Mouse (Mus musculus) intestine, postnatal 0 days (tissue): ENCODE measurements around the gene Pcbp2. TPM values are rescaled to one million over a fixed set of nuclear protein-coding genes. Genes with fewer than 3 reads are reported as not detected.

Experiments used
- ATAC-seq: fragments of 200-750 bp; cut with Nextera tagmentation; 2 replicates; pipeline ENCODE4 v1.8.0; 2017; ENCODE audit warnings: mild to moderate bottlenecking, moderate TSS enrichment, moderate library complexity
- H3K27ac ChIP-seq: fragments of 300-500 bp; sonication (generic); 2 replicates; pipeline ENCODE4 v1.5.1; 2014; ENCODE audit warnings: mild to moderate bottlenecking, low read depth, low read length, moderate library complexity
- H3K27me3 ChIP-seq: fragments of 300-500 bp; sonication (generic); replicated peaks from 2 replicates; pipeline ENCODE4 v1.6.1; 2014; ENCODE audit warnings: low read length, mixed read lengths; ENCODE audit not compliant: control insufficient read depth, insufficient read depth
- H3K36me3 ChIP-seq: fragments of 300-500 bp; sonication (generic); 2 replicates; pipeline ENCODE4 v1.6.1; 2014; ENCODE audit warnings: mild to moderate bottlenecking, moderate library complexity; ENCODE audit not compliant: control insufficient read depth, insufficient read depth
- H3K4me1 ChIP-seq: fragments of 300-500 bp; sonication (generic); replicated peaks from 2 replicates; pipeline ENCODE4 v1.6.1; 2014; ENCODE audit warnings: antibody characterized with exemption, low read length, mixed read lengths; ENCODE audit not compliant: control insufficient read depth, insufficient read depth
- H3K4me2 ChIP-seq: fragments of 300-500 bp; sonication (generic); replicated peaks from 2 replicates; pipeline ENCODE4 v1.6.1; 2014; ENCODE audit warnings: low read depth, mild to moderate bottlenecking, moderate library complexity
- H3K4me3 ChIP-seq: fragments of 300-500 bp; sonication (generic); 2 replicates; pipeline ENCODE4 v1.5.1; 2014; ENCODE audit warnings: low read depth, low read length
- H3K9ac ChIP-seq: fragments of 300-500 bp; sonication (generic); 2 replicates; pipeline ENCODE4 v1.6.1; 2014; ENCODE audit warnings: mild to moderate bottlenecking, low read depth, low read length
- H3K9me3 ChIP-seq: fragments of 300-500 bp; sonication (generic); 2 replicates; pipeline ENCODE4 v1.6.1; 2016; ENCODE audit warnings: mixed run types; ENCODE audit not compliant: control insufficient read depth
- CTCF ChIP-seq: sonication (generic); IDR thresholded peaks from 2 replicates; pipeline ENCODE4 v1.5.1; 2016; ENCODE audit warnings: low read depth, mild to moderate bottlenecking, control low read depth, antibody characterized with exemption, moderate library complexity
- WGBS: fragments of 180-500 bp; shearing (Covaris S2); extraction: QIAGEN DNeasy Blood & Tissue Kit; methylation state at CpG from one replicate; pipeline ENCODE4 v1.1.7; 2014; 5-methylcytosine and 5-hydroxymethylcytosine counted together
- polyA plus RNA-seq: library from polyadenylated mRNA; unstranded; fragments of >200 nt; fragmentation: Nextera tagmentation; extraction: Ambion mirVana; gene quantifications from 2 replicates; pipeline ENCODE4 v1.2.1, GENCODE M21; 2015

Pcbp2 gene
- polyA plus RNA-seq, 1 experiment from 2014 or later: 109 TPM

DNA sequence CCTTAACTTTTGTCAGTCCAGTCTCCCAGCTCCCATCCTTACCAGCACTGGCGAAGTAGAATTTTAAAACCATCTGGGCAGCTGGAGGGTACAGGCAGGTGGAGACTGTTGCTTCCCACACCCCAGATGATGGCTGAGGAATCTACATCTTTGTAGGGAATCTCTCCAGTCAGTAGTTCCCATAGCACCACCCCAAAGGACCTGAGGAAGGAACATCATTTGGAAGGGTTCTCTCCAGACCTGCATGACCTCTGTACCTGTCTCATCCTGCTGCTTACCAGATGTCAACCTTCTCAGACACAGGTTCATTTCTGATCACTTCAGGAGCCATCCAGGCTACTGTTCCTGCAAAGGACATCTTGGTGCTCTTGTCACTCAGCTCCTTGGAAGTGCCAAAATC is 33.1 kb downstream of the Pcbp2 start, which contains the start of gene Gm10337:
Gene Gm10337, plus strand, starts transcription at position 276 of the 400 bp plus-strand sequence.
- no peak for ATAC-seq
- no peaks in the 10 kb centered on the region for H3K4me1 ChIP-seq
- H3K4me3 ChIP-seq: no peak within 1 kb of the TSS
- H3K9ac ChIP-seq: no peak within 1 kb of the TSS
- H3K4me2 ChIP-seq: no peak within 1 kb of the TSS
- no peak for TF ChIP-seq CTCF
- 92% methylated on average over 1 of the region's 1 CpGs for WGBS
- H3K36me3 ChIP-seq: peaks cover 49% of the 10 kb centered on the region
- no peaks in the 10 kb centered on the region for H3K27me3 ChIP-seq
- H3K27ac ChIP-seq: peak within 1 kb of the TSS; percentile 74
- H3K9me3 ChIP-seq: no peaks in the 10 kb centered on the region

GRCm38 (mm10) chr15:102503924-102504782 is 33.8 kb downstream of the Pcbp2 start:
- no peak overlapping the region for H3K27ac ChIP-seq
- no peak overlapping the region for H3K4me3 ChIP-seq
- H3K36me3 ChIP-seq: peaks cover 44% of the 10 kb centered on the region
- ATAC-seq: no peak
- H3K9ac ChIP-seq: no peak overlapping the region
- no peaks in the 10 kb centered on the region for H3K4me1 ChIP-seq
- no peaks in the 10 kb centered on the region for H3K9me3 ChIP-seq
- H3K27me3 ChIP-seq: no peaks in the 10 kb centered on the region
- TF ChIP-seq CTCF: no peak
- 89% methylated on average over 9 of the region's 9 CpGs for WGBS
- H3K4me2 ChIP-seq: no peak overlapping the region

DNA sequence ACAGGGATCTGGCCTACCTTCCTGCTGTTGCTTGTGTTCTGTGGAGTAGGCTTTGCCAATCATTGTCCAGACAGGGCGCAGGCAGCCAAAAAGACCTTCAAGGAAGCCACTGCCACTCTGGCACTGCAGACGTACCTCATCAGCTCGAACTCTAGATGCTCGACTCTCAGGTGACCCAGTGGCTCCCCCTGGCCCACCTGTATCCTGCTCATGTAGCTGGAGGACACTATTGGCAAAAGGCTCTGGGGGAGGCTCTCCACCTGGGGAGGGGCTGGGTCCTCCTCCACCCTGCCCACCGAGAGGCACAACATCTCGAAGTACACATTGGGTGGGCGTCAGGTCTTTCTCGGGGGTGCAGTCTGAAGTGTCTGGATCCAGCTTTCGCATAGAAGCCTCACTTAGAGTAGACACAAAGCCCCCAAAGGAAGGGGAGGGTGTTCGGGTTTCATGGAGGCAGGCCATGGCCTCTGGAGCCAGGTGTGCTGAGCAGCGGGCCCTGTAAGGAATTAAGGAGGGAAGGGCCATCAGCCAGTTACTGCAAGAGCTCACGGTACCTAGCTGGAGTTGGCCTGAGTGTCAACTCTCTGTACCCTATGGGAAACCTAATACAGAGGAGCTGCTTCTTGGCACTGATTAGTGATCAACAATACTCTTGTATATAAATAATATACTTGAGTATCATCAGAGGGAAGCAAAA is 34.9 kb downstream of the Pcbp2 start:
- no peak for ATAC-seq
- H3K4me2 ChIP-seq: no peak overlapping the region
- WGBS: 72% methylated on average over 12 of the region's 12 CpGs
- no peaks in the 10 kb centered on the region for H3K27me3 ChIP-seq
- no peaks in the 10 kb centered on the region for H3K4me1 ChIP-seq
- no peak overlapping the region for H3K4me3 ChIP-seq
- TF ChIP-seq CTCF: 0 out of 2 replicates have a peak, but pooled peaks have one; percentile 10
- no peak overlapping the region for H3K27ac ChIP-seq
- H3K9ac ChIP-seq: no peak overlapping the region
- H3K36me3 ChIP-seq: peaks cover 33% of the 10 kb centered on the region
- H3K9me3 ChIP-seq: no peaks in the 10 kb centered on the region

DNA sequence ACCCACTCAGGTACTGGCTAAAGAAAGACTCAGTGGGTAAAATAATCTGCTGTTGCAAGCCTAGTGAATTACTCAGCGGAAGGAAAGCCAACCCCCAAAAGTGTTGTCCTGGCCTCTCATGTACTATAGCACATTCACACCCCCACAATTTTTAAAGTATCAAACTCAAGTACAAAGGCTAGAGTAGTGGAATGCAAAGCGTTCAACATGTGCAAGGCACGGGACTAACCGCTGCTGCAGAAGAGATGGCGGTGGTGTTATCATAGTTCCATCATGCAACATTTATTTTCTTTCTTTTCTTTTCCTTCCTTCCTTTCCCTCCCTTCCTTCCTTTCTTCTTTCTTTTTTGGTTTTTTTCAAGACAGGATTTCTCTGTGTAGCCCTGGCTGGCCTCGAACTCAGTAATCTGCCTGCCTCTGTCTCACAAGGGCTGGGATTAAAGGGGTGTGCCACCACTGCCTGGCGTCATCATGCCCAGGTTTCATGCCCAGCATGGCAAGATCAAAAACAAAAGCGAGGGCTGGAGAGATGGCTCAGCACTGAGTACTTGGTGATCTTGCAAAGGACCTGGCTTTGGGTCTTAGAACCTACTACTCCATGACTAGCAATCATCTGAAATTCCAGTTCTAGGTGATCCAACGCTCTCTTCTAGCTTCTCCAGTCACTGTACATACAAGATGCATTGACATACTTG is 35.6 kb downstream of the Pcbp2 start:
- TF ChIP-seq CTCF: no peak
- no peak overlapping the region for H3K4me2 ChIP-seq
- WGBS: 72% methylated on average over 9 of the region's 9 CpGs
- H3K9ac ChIP-seq: no peak overlapping the region
- H3K36me3 ChIP-seq: peaks cover 27% of the 10 kb centered on the region
- ATAC-seq: no peak
- no peaks in the 10 kb centered on the region for H3K9me3 ChIP-seq
- H3K27me3 ChIP-seq: no peaks in the 10 kb centered on the region
- H3K4me3 ChIP-seq: no peak overlapping the region
- H3K4me1 ChIP-seq: no peaks in the 10 kb centered on the region
- no peak overlapping the region for H3K27ac ChIP-seq

- Histone ChIP-seq H3K4me3 (no peak overlapping the region), H3K9ac (no peak overlapping the region), H3K4me1 (no peaks in the 10 kb centered on the region), H3K4me2 (no peak overlapping the region), H3K27me3 (no peaks in the 10 kb centered on the region), H3K27ac (no peak overlapping the region), H3K36me3 (peaks cover 21% of the 10 kb centered on the region), H3K9me3 (no peaks in the 10 kb centered on the region)
- TF ChIP-seq CTCF: no peak
- WGBS: 7% methylated on average over 2 of the region's 2 CpGs
- ATAC-seq: no peak
Measured at GRCm38 (mm10) chr15:102506464-102506830, 36.1 kb downstream of the Pcbp2 start.

DNA sequence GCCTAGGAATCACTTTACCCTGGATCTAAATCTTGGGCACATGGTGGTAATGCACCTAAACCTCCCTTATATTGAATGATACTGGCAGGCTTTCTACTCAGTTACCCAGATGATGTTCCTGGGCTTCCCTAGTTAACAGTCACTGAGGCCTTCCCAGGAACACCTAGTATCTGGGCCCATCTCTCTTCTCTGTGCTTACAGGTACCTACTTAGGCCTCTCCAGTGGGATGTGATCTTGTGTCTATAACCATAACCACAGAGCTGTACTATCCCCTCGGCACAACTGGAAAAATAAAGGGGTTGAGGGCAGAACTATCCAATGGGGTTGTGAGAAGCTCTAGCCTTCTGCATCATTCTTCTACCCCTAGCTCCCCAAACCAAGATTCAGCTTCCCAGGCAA is 36.5 kb downstream of the Pcbp2 start:
- H3K4me3 ChIP-seq: no peak overlapping the region
- H3K27ac ChIP-seq: no peak overlapping the region
- no peak for ATAC-seq
- no peak overlapping the region for H3K9ac ChIP-seq
- H3K4me2 ChIP-seq: no peak overlapping the region
- H3K9me3 ChIP-seq: no peaks in the 10 kb centered on the region
- no peaks in the 10 kb centered on the region for H3K4me1 ChIP-seq
- TF ChIP-seq CTCF: no peak
- 80% methylated on average over 1 of the region's 1 CpGs for WGBS
- peaks cover 17% of the 10 kb centered on the region for H3K36me3 ChIP-seq
- H3K27me3 ChIP-seq: no peaks in the 10 kb centered on the region
